Mouse (Mus musculus): Measurements from ENCODE around the gene Ryr2. TPM values are rescaled to one million over a fixed set of nuclear protein-coding genes. Genes with fewer than 3 reads are reported as not detected.

The Ryr2 gene
- total RNA-seq, 2 experiments from 2014 or later = 175 to 248 TPM

DNA sequence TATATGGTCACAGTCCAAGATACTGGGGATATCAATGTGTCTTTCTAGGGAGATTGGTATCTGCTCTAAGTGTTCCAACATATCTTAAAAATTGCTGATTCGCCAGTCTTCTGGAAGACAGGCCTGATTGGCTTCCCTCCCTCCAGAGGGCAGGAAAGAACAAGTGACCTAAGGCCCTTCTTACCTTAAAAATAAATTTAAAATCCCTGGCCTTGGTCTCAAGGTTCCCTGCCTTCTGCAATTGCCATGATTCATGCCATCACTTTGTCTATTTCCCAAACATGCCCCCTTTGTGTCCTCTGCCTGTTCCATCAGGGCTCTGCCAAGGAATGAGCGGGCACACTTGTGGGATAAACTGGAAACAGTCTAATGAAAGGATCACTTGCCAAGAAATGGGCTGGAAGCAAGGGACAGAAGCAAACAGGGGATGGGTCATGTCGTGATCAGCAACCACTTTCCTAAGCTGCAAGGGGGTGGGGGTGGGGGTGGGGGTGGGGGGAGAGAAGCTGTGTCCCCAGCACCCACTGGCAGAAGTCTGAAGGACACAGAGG, 10.3 kb downstream of the Ryr2 start:
- DNase-seq (ENCODE audit: extremely low spot score in 1 of 2, low spot score in 1 of 2) = no peak

DNA sequence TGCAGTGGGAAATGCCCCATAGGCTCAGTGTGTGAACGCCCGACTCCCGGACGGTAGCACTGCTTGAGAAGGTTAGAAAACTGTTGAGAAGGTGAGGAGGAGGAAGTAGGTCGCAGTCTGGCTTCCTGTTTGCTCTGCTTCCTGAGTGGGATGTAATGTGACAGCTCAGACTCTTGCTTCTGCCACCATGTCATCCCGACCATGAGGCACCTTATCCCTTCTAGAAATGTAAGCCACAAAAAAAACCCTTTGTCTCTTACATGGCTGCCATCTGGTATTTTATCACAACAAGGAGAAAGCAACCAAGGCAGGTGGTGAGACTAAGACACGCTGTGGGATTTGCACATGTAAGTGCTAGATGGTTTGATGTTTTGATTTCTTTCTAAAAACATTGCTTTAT, 12.2 kb downstream of the Ryr2 start:
- no peak for DNase-seq (ENCODE audit: extremely low spot score in 1 of 2, low spot score in 1 of 2)

- no peak for DNase-seq (ENCODE audit: extremely low spot score in 1 of 2, low spot score in 1 of 2)
These were observed 13.6 kb downstream of the Ryr2 start for GRCm38 (mm10) chr13:12093146-12093545.

GRCm38 (mm10) chr13:12092379-12093107, 14.2 kb downstream of the Ryr2 start:
- DNase-seq (ENCODE audit: extremely low spot score in 1 of 2, low spot score in 1 of 2) = no peak

DNA sequence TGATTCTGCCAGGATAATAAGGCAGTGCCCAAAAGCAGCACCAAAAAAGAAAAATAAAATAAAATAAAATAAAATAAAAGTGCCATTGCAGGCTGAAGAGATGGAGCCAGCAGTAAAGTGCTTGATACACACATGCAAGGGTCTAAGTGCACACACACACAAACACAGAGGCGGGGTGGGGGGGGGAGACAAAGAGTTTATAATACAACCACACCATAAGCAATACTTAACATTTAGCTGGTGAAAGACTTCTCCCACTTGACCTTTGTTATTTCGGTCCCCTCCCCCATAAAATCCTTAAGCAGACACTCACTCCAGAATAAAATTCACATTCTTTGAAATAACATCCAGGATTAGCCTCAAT, 22.7 kb downstream of the Ryr2 start:
- DNase-seq (ENCODE audit: extremely low spot score in 1 of 2, low spot score in 1 of 2) = no peak

DNA sequence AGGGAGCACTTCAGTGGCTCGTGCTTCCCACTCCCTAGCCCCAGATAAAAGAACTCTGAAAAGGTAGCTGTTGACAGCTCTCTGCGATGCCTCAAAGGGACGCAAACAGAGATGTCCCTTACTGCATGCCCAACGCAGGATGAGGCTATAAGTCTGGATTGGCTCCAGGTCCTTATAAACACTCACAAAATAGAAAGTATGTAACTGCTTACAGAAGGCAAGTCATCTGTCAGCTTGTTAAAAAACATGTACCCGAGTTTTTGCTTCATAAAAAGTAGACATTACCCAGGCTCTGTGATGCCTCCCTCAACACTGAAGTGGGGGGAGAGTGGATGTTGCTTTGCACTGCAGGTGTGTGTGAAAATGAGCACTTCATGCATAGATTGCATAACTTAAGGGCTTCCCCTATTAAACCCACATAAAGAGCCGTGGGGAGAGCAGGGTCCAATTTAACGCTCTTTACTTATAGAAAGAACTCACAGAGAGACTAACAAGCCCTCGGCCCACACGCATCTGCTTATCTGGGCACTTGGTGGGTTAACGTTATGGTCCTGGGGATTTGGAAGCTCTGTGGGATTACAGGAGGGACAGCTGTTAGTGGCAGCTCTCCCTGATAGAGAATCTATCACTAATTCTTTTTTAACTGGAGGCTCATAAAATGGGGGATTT, 23.2 kb downstream of the Ryr2 start:
- no peak for DNase-seq (ENCODE audit: extremely low spot score in 1 of 2, low spot score in 1 of 2)

- no peak for DNase-seq (ENCODE audit: extremely low spot score in 1 of 2, low spot score in 1 of 2)
These were observed 26.2 kb downstream of the Ryr2 start for GRCm38 (mm10) chr13:12080590-12080989.

GRCm38 (mm10) chr13:12079536-12079935, 27.2 kb downstream of the Ryr2 start:
- no peak for DNase-seq (ENCODE audit: extremely low spot score in 1 of 2, low spot score in 1 of 2)

DNA sequence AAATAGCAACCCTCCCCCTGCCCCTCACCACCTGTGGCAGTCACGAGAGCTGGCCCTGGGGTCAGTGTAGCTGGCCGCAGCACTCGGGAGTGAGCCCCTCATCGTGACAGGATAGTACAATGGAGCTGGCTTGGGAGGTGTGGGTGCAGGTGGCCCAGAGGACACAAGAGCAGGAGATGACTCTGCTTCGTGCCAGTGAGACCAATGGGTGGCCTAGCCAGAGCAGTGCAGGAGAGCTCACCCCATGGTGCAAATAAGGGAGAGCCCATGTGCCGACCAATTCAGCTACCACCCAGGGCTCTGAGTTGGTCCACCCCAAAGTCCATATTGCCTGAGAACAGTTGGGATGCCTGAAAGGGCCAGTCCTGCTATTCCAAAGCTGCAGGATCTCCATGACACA, 31.8 kb downstream of the Ryr2 start:
- no peak for DNase-seq (ENCODE audit: extremely low spot score in 1 of 2, low spot score in 1 of 2)

- DNase-seq (ENCODE audit: extremely low spot score in 1 of 2, low spot score in 1 of 2) = no peak
These were observed 34.2 kb downstream of the Ryr2 start for GRCm38 (mm10) chr13:12072571-12072970.

DNA sequence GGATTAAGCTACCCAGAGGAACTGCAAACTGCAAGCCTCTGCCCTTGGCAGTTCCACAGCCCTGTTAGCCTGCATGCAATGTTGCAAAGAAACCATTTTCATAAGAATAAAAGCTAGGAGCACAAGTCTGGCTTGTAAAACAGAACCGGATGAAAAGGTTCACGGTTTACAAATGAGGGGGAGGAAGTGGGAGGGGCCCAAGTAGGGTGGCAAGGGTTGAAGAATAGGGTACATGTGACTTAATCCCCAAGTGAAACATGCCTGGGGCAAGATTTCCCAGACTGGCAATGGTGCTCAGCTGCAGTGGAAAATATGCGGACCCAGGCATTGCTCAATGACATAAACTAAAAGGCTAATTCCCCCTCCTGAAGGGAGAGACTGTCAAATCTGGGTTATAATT, 34.6 kb downstream of the Ryr2 start:
- DNase-seq (ENCODE audit: extremely low spot score in 1 of 2, low spot score in 1 of 2) = no peak

GRCm38 (mm10) chr13:12070157-12071129, 36.3 kb downstream of the Ryr2 start:
- DNase-seq (ENCODE audit: extremely low spot score in 1 of 2, low spot score in 1 of 2) = no peak

GRCm38 (mm10) chr13:12064576-12064975, 42.2 kb downstream of the Ryr2 start:
- no peak for DNase-seq (ENCODE audit: extremely low spot score in 1 of 2, low spot score in 1 of 2)

- DNase-seq (ENCODE audit: extremely low spot score in 1 of 2, low spot score in 1 of 2) = no peak
These were observed 43.2 kb downstream of the Ryr2 start for GRCm38 (mm10) chr13:12063561-12063960.

GRCm38 (mm10) chr13:12057357-12057771, 49.4 kb downstream of the Ryr2 start:
- no peak for DNase-seq (ENCODE audit: extremely low spot score in 1 of 2, low spot score in 1 of 2)

DNA sequence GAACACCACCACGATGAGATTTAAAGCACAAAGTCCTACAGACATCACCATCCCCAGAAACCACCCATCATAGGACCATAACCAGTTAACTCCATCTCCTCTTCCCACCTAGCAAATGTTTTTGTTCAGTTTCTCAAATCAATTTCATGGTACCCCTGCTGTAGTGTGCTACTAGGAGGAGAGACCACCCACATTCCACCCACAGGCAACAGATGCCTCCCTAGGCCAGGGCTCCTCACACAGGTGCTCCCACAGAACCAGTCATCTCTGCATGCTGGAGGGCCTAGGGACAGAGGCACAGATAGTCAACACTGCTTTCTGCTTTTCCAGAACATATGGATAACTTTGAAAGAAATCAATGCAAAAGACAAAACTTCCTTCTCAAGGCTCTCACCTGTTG, 50.8 kb downstream of the Ryr2 start:
- no peak for DNase-seq (ENCODE audit: extremely low spot score in 1 of 2, low spot score in 1 of 2)

DNA sequence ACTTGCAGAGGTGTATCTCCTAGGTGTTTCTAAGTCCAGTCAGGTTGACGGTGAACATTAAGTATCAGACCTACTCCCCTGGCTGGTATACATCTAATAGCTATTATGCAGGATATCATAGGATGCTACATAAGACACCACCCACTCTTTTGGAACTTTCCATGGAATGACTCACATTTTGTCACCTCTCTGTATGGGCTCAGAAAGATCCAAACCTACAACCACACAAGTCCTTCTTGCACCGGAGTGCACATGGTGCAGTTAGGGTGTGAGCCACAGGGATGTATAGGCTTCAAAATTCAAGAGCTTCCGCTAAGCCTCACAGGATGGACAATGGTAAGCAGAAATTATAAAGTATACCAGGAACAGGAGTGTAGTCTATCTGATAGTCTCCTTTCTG, 52.8 kb downstream of the Ryr2 start:
- DNase-seq (ENCODE audit: extremely low spot score in 1 of 2, low spot score in 1 of 2) = no peak

DNA sequence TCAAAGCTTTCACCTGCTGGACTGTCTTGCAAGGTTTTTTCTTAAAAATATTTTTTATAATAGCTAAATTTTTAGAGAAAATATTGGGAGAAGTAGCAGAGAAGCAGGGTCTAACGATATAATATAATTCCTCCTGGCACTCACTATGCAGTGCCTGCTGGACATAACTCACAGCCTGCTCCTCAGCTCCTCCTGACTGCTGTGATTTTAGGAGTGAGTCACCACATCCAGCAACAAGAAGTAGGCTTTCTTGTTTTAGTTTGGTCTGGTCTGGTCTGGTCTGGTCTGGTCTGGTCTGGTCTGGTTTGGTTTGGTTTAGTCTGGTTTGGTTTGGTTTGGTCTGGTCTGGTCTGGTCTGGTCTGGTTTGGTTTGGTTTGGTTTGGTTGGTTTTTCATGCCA, 55.9 kb downstream of the Ryr2 start:
- no peak for DNase-seq (ENCODE audit: extremely low spot score in 1 of 2, low spot score in 1 of 2)

GRCm38 (mm10) chr13:12047059-12047458, 59.7 kb downstream of the Ryr2 start:
- DNase-seq (ENCODE audit: extremely low spot score in 1 of 2, low spot score in 1 of 2) = no peak

GRCm38 (mm10) chr13:12044751-12045150, 62.0 kb downstream of the Ryr2 start:
- DNase-seq (ENCODE audit: extremely low spot score in 1 of 2, low spot score in 1 of 2) = no peak
